Mouse (Mus musculus) brown adipose tissue, adult 24 weeks (tissue): ENCODE measurements at regions not wholly inside any gene's neighbourhood (a gene's known extent, or its start where the extent isn't known, plus 50 kb on each side); places are given as distances from the start of the nearest gene placed in this dataset.

Experiments used
- H3K27ac ChIP-seq: fragments of 200-500 bp; replicated peaks from 2 replicates; pipeline ENCODE4 v1.5.1; 2012; ENCODE audit warnings: low read depth, mild to moderate bottlenecking, low read length
- H3K4me1 ChIP-seq: fragments of 200-500 bp; 2 replicates; pipeline ENCODE4 v1.6.1; 2012; ENCODE audit warnings: low read length, mixed read lengths; ENCODE audit not compliant: control insufficient read depth, insufficient read depth, insufficient read length
- H3K4me3 ChIP-seq: fragments of 200-500 bp; 2 replicates; pipeline ENCODE4 v1.5.1; 2012; ENCODE audit warnings: low read depth, mild to moderate bottlenecking, low read length, moderate library complexity; ENCODE audit not compliant: insufficient read depth

- H3K4me1 ChIP-seq: no peaks in the 10 kb centered on the region
- no peak overlapping the region for H3K4me3 ChIP-seq
- H3K27ac ChIP-seq: no peak overlapping the region
Observed at GRCm38 (mm10) chr3:39537515-39537914, 650.8 kb downstream of the Fat4 start.

GRCm38 (mm10) chr3:39540530-39541118 is 653.9 kb downstream of the Fat4 start:
- Histone ChIP-seq H3K4me3 (no peak overlapping the region), H3K4me1 (no peaks in the 10 kb centered on the region), H3K27ac (no peak overlapping the region)

- no peaks in the 10 kb centered on the region for H3K4me1 ChIP-seq
- no peak overlapping the region for H3K27ac ChIP-seq
- no peak overlapping the region for H3K4me3 ChIP-seq
Observed at GRCm38 (mm10) chr3:39559460-39560041, 672.8 kb downstream of the Fat4 start.

- no peaks in the 10 kb centered on the region for H3K4me1 ChIP-seq
- H3K4me3 ChIP-seq: no peak overlapping the region
- no peak overlapping the region for H3K27ac ChIP-seq
Observed at GRCm38 (mm10) chr3:39560951-39561350, 674.2 kb downstream of the Fat4 start.

GRCm38 (mm10) chr3:39571444-39572237 is 684.9 kb downstream of the Fat4 start:
- Histone ChIP-seq H3K4me3 (no peak overlapping the region), H3K27ac (no peak overlapping the region), H3K4me1 (no peaks in the 10 kb centered on the region)

- Histone ChIP-seq H3K4me3 (no peak overlapping the region), H3K27ac (no peak overlapping the region), H3K4me1 (no peaks in the 10 kb centered on the region)
Observed at GRCm38 (mm10) chr3:39575200-39575599, 688.5 kb downstream of the Fat4 start.

GRCm38 (mm10) chr3:39591312-39591711 is 704.6 kb downstream of the Fat4 start:
- H3K27ac ChIP-seq: no peak overlapping the region
- no peak overlapping the region for H3K4me3 ChIP-seq
- H3K4me1 ChIP-seq: no peaks in the 10 kb centered on the region

GRCm38 (mm10) chr3:39592349-39593117 is 705.8 kb downstream of the Fat4 start:
- Histone ChIP-seq H3K4me3 (no peak overlapping the region), H3K27ac (no peak overlapping the region), H3K4me1 (no peaks in the 10 kb centered on the region)

- H3K4me3 ChIP-seq: no peak overlapping the region
- H3K4me1 ChIP-seq: no peaks in the 10 kb centered on the region
- H3K27ac ChIP-seq: no peak overlapping the region
Observed at GRCm38 (mm10) chr3:39609937-39610336, 723.2 kb downstream of the Fat4 start.

GRCm38 (mm10) chr3:39612408-39612807 is 725.7 kb downstream of the Fat4 start:
- Histone ChIP-seq H3K4me1 (no peaks in the 10 kb centered on the region), H3K4me3 (no peak overlapping the region), H3K27ac (no peak overlapping the region)

GRCm38 (mm10) chr3:39637924-39638323 is 751.2 kb downstream of the Fat4 start:
- Histone ChIP-seq H3K4me1 (no peaks in the 10 kb centered on the region), H3K4me3 (no peak overlapping the region), H3K27ac (no peak overlapping the region)

- Histone ChIP-seq H3K4me1 (no peaks in the 10 kb centered on the region), H3K4me3 (no peak overlapping the region), H3K27ac (no peak overlapping the region)
Observed at GRCm38 (mm10) chr3:39643194-39643593, 756.5 kb downstream of the Fat4 start.

GRCm38 (mm10) chr3:39666817-39667216 is 780.1 kb downstream of the Fat4 start:
- Histone ChIP-seq H3K4me3 (no peak overlapping the region), H3K27ac (no peak overlapping the region), H3K4me1 (no peaks in the 10 kb centered on the region)

GRCm38 (mm10) chr3:39669145-39669544 is 782.4 kb downstream of the Fat4 start:
- Histone ChIP-seq H3K27ac (no peak overlapping the region), H3K4me3 (no peak overlapping the region), H3K4me1 (no peaks in the 10 kb centered on the region)

GRCm38 (mm10) chr3:39673997-39674396 is 787.3 kb downstream of the Fat4 start:
- Histone ChIP-seq H3K4me3 (no peak overlapping the region), H3K4me1 (no peaks in the 10 kb centered on the region), H3K27ac (no peak overlapping the region)
